Mouse (Mus musculus) ovary, adult 2 months (tissue): ENCODE results near the gene Atp6v1g3. TPM values are rescaled to one million over a fixed set of nuclear protein-coding genes. Genes with fewer than 3 reads are reported as not detected.

Experiments
- polyA plus RNA-seq: library from polyadenylated mRNA; depleted of rRNA; stranded (reverse); fragments of >200 nt; gene quantifications from 2 replicates; pipeline ENCODE4 v1.2.3, GENCODE M21; 2012; rRNA removed

The Atp6v1g3 gene
- polyA plus RNA-seq = not detected in 2 replicates

DNA sequence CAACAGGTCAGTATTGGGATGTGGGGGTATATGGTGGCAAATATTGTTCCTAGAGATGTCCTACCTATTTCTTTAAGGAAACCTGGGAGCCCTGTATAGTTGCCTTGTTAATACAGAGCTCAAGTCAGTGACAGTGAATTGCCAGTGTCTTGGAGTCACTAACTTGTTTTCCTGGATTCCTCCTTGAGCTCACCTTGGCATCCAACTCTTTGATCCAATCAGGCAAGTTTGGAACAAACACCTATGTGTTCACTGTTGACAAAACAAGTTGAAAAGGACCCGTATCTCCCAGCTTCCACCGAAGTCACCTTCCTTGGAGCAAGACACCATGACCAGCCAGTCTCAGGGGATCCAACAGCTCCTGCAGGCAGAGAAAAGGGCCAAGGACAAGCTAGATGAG lies at the start of gene Atp6v1g3:
Gene Atp6v1g3, plus strand, starts transcription at position 301 of the 400 bp plus-strand sequence.

Other genes starting within 250 kb of the Atp6v1g3 start
- 4.4 and 4.9 TPM in 2 replicates for gene Ptprc, start 98.0 kb upstream of the Atp6v1g3 start, polyA plus RNA-seq